Mouse (Mus musculus) liver, embryonic 13.5 days (tissue): ENCODE data around the gene Frat1. TPM values are rescaled to one million over a fixed set of nuclear protein-coding genes. Genes with fewer than 3 reads are reported as not detected.

Experiments
- ATAC-seq: fragments of 200-750 bp; cut with Nextera tagmentation; 2 replicates; pipeline ENCODE4 v1.8.0; 2017; ENCODE audit warnings: low read depth, mild to moderate bottlenecking, moderate number of reproducible peaks, moderate library complexity
- DNase-seq: peaks from one replicate; pipeline ENCODE4 v3.0.0; 2022
- H3K27ac ChIP-seq: fragments of 300-500 bp; sonication (generic); 2 replicates; pipeline ENCODE4 v1.5.1; 2015; ENCODE audit warnings: moderate library complexity, mild to moderate bottlenecking, inconsistent platforms
- H3K27me3 ChIP-seq: fragments of 300-500 bp; sonication (generic); 2 replicates; pipeline ENCODE4 v1.6.1; 2015; ENCODE audit warnings: mild to moderate bottlenecking, inconsistent platforms
- H3K36me3 ChIP-seq: fragments of 300-500 bp; sonication (generic); 2 replicates; pipeline ENCODE4 v1.6.1; 2015; ENCODE audit warnings: mild to moderate bottlenecking, inconsistent platforms
- H3K4me1 ChIP-seq: fragments of 300-500 bp; sonication (generic); replicated peaks from 2 replicates; pipeline ENCODE4 v1.6.1; 2015; ENCODE audit warnings: inconsistent platforms
- H3K4me2 ChIP-seq: fragments of 300-500 bp; sonication (generic); 2 replicates; pipeline ENCODE4 v1.6.1; 2015; ENCODE audit warnings: inconsistent platforms, mild to moderate bottlenecking, moderate library complexity
- H3K4me3 ChIP-seq: fragments of 300-500 bp; sonication (generic); replicated peaks from 2 replicates; pipeline ENCODE4 v1.5.1; 2015; ENCODE audit warnings: mild to moderate bottlenecking, inconsistent platforms
- H3K9ac ChIP-seq: fragments of 300-500 bp; sonication (generic); 2 replicates; pipeline ENCODE4 v1.6.1; 2015; ENCODE audit warnings: mild to moderate bottlenecking, inconsistent platforms
- H3K9me3 ChIP-seq: fragments of 300-500 bp; sonication (generic); replicated peaks from 2 replicates; pipeline ENCODE4 v1.6.1; 2016; ENCODE audit warnings: inconsistent platforms
- WGBS: fragments of 180-500 bp; shearing (Covaris S2); methylation state at CpG from one replicate; pipeline ENCODE4 v1.1.7; 2015; ENCODE audit not compliant: insufficient replicate concordance; 5-methylcytosine and 5-hydroxymethylcytosine counted together
- polyA plus RNA-seq: library from polyadenylated mRNA; unstranded; fragments of >200 nt; fragmentation: Nextera tagmentation; extraction: Ambion mirVana; gene quantifications from 2 replicates; pipeline ENCODE4 v1.2.1, GENCODE M21; 2015

Gene Frat1
- polyA plus RNA-seq, 1 experiment from 2014 or later = 13.7 TPM

GRCm38 (mm10) chr19:41817325-41817724, 12.4 kb upstream of the Frat1 start:
- H3K27me3 ChIP-seq = no peaks in the 10 kb centered on the region
- DNase-seq = no peak
- ATAC-seq = no peak
- WGBS = 64% methylated on average over 10 of the region's 10 CpGs
- H3K4me3 ChIP-seq = no peak overlapping the region
- no peak overlapping the region for H3K27ac ChIP-seq
- no peaks in the 10 kb centered on the region for H3K36me3 ChIP-seq
- H3K4me2 ChIP-seq = no peak overlapping the region
- H3K4me1 ChIP-seq = peaks cover 37% of the 10 kb centered on the region
- 0 out of 2 replicates have a peak overlapping the region, but pooled peaks have one; percentile 11 for H3K9ac ChIP-seq
- H3K9me3 ChIP-seq = 0 out of 2 replicates have a peak, but pooled peaks cover 3% of the 10 kb centered on the region

- ATAC-seq = no peak
- peaks cover 35% of the 10 kb centered on the region for H3K4me1 ChIP-seq
- no peak overlapping the region for H3K27ac ChIP-seq
- DNase-seq = no peak
- H3K9ac ChIP-seq = no peak overlapping the region
- WGBS = 59% methylated on average over 4 of the region's 4 CpGs
- H3K9me3 ChIP-seq = 0 out of 2 replicates have a peak, but pooled peaks cover 2% of the 10 kb centered on the region
- H3K4me2 ChIP-seq = no peak overlapping the region
- H3K36me3 ChIP-seq = no peaks in the 10 kb centered on the region
- no peaks in the 10 kb centered on the region for H3K27me3 ChIP-seq
- H3K4me3 ChIP-seq = no peak overlapping the region
Observed at GRCm38 (mm10) chr19:41818749-41819148, 11.0 kb upstream of the Frat1 start.

GRCm38 (mm10) chr19:41821436-41821835, 8.3 kb upstream of the Frat1 start:
- no peak overlapping the region for H3K27ac ChIP-seq
- H3K36me3 ChIP-seq = no peaks in the 10 kb centered on the region
- ATAC-seq = no peak
- no peaks in the 10 kb centered on the region for H3K27me3 ChIP-seq
- peaks cover 38% of the 10 kb centered on the region for H3K4me1 ChIP-seq
- no peak overlapping the region for H3K9ac ChIP-seq
- H3K4me3 ChIP-seq = no peak overlapping the region
- no peak overlapping the region for H3K4me2 ChIP-seq
- 54% methylated on average over 5 of the region's 5 CpGs for WGBS
- DNase-seq = no peak
- no peaks in the 10 kb centered on the region for H3K9me3 ChIP-seq

- Histone ChIP-seq H3K9me3 (no peaks in the 10 kb centered on the region), H3K27ac (no peak overlapping the region; the same call in 1 of the 2 replicates), H3K4me1 (peaks cover 28% of the 10 kb centered on the region), H3K9ac (peak overlapping the region; percentile 43), H3K4me2 (no peak overlapping the region), H3K36me3 (no peaks in the 10 kb centered on the region), H3K27me3 (no peaks in the 10 kb centered on the region), H3K4me3 (no peak overlapping the region)
- ATAC-seq (peak; percentile 70), DNase-seq (no peak)
- WGBS = 20% methylated on average over 1 of the region's 1 CpGs
Observed at GRCm38 (mm10) chr19:41822589-41822988, 7.2 kb upstream of the Frat1 start.

- Histone ChIP-seq H3K9ac (no peak overlapping the region), H3K9me3 (no peaks in the 10 kb centered on the region), H3K27ac (no peak overlapping the region), H3K36me3 (no peaks in the 10 kb centered on the region), H3K4me2 (no peak overlapping the region), H3K4me3 (no peak overlapping the region), H3K4me1 (peaks cover 34% of the 10 kb centered on the region), H3K27me3 (no peaks in the 10 kb centered on the region)
- DNase-seq (no peak), ATAC-seq (no peak)
- WGBS = 44% methylated on average over 5 of the region's 5 CpGs
Observed at GRCm38 (mm10) chr19:41824950-41825349, 4.8 kb upstream of the Frat1 start.

GRCm38 (mm10) chr19:41826529-41826928, 3.2 kb upstream of the Frat1 start:
- peaks cover 44% of the 10 kb centered on the region for H3K4me1 ChIP-seq
- H3K4me3 ChIP-seq = no peak overlapping the region
- H3K9ac ChIP-seq = no peak overlapping the region
- WGBS = 62% methylated on average over 3 of the region's 3 CpGs
- no peaks in the 10 kb centered on the region for H3K9me3 ChIP-seq
- ATAC-seq (no peak), DNase-seq (no peak)
- H3K27me3 ChIP-seq = no peaks in the 10 kb centered on the region
- no peak overlapping the region for H3K4me2 ChIP-seq
- H3K36me3 ChIP-seq = no peaks in the 10 kb centered on the region
- H3K27ac ChIP-seq = no peak overlapping the region

GRCm38 (mm10) chr19:41828941-41829340, 829 bp upstream of the Frat1 start:
- H3K27me3 ChIP-seq = no peaks in the 10 kb centered on the region
- H3K9me3 ChIP-seq = no peaks in the 10 kb centered on the region
- H3K36me3 ChIP-seq = no peaks in the 10 kb centered on the region
- peak overlapping the region; percentile 72 for H3K9ac ChIP-seq
- ATAC-seq (no peak), DNase-seq (no peak)
- peak overlapping the region; percentile 99 for H3K4me2 ChIP-seq
- H3K4me3 ChIP-seq = peak overlapping the region; percentile 92
- WGBS = 74% methylated on average over 3 of the region's 3 CpGs
- peaks cover 55% of the 10 kb centered on the region for H3K4me1 ChIP-seq
- peak overlapping the region; percentile 94 for H3K27ac ChIP-seq

GRCm38 (mm10) chr19:41830106-41831031, 599 bp downstream of the Frat1 start:
- H3K4me2 ChIP-seq = peak overlapping the region; percentile 99
- H3K4me3 ChIP-seq = peak overlapping the region; percentile 92
- ATAC-seq = peak; percentile 52
- H3K27me3 ChIP-seq = no peaks in the 10 kb centered on the region
- no peaks in the 10 kb centered on the region for H3K9me3 ChIP-seq
- under 1% methylated on average over 110 of the region's 112 CpGs for WGBS
- no peak for DNase-seq
- H3K27ac ChIP-seq = peak overlapping the region; percentile 94
- H3K4me1 ChIP-seq = peaks cover 61% of the 10 kb centered on the region
- H3K36me3 ChIP-seq = no peaks in the 10 kb centered on the region
- peak overlapping the region; percentile 94 for H3K9ac ChIP-seq

GRCm38 (mm10) chr19:41831101-41831570, 1.4 kb downstream of the Frat1 start:
- H3K27ac ChIP-seq = peak overlapping the region; percentile 94
- DNase-seq = no peak
- H3K4me3 ChIP-seq = peak overlapping the region; percentile 92
- ATAC-seq = no peak
- peak overlapping the region; percentile 99 for H3K4me2 ChIP-seq
- peaks cover 66% of the 10 kb centered on the region for H3K4me1 ChIP-seq
- no peaks in the 10 kb centered on the region for H3K9me3 ChIP-seq
- no peaks in the 10 kb centered on the region for H3K27me3 ChIP-seq
- under 1% methylated on average over 18 of the region's 19 CpGs for WGBS
- peak overlapping the region; percentile 94 for H3K9ac ChIP-seq
- H3K36me3 ChIP-seq = no peaks in the 10 kb centered on the region

- Histone ChIP-seq H3K4me2 (peak overlapping the region; percentile 99), H3K4me3 (peak overlapping the region; percentile 92), H3K27me3 (no peaks in the 10 kb centered on the region), H3K9me3 (no peaks in the 10 kb centered on the region), H3K36me3 (no peaks in the 10 kb centered on the region), H3K9ac (peak overlapping the region; percentile 94), H3K4me1 (peaks cover 73% of the 10 kb centered on the region), H3K27ac (peak overlapping the region; percentile 76)
- WGBS = 14% methylated on average over 14 of the region's 14 CpGs
- ATAC-seq (no peak), DNase-seq (no peak)
Observed at GRCm38 (mm10) chr19:41831718-41832391, 2.1 kb downstream of the Frat1 start.

- peaks cover 81% of the 10 kb centered on the region for H3K4me1 ChIP-seq
- no peak for ATAC-seq
- H3K9ac ChIP-seq = peak overlapping the region; percentile 94
- peak overlapping the region; percentile 99 for H3K4me2 ChIP-seq
- no peaks in the 10 kb centered on the region for H3K9me3 ChIP-seq
- DNase-seq = no peak
- H3K27ac ChIP-seq = peak overlapping the region; percentile 76
- H3K27me3 ChIP-seq = no peaks in the 10 kb centered on the region
- peak overlapping the region; percentile 92 for H3K4me3 ChIP-seq
- WGBS = 49% methylated on average over 13 of the region's 13 CpGs
- H3K36me3 ChIP-seq = no peaks in the 10 kb centered on the region
Observed at GRCm38 (mm10) chr19:41832501-41833201, 2.9 kb downstream of the Frat1 start.
